Mouse (Mus musculus) spleen, adult 2 months (tissue): ENCODE results near the gene Nfe2l3. TPM values are rescaled to one million over a fixed set of nuclear protein-coding genes. Genes with fewer than 3 reads are reported as not detected.

Experiments used
- DNase-seq, 2 experiments: peaks; one replicate each; pipeline versions ENCODE4 v3.0.0 to v3.0.0-alpha.2; 2012 to 2021; ENCODE audit warnings: low spot score in 2 of 2, low read depth in 1 of 2
- H3K27ac ChIP-seq: fragments of 200-500 bp; 2 replicates; pipeline ENCODE4 v1.5.1; 2012; ENCODE audit warnings: low read length, inconsistent platforms; ENCODE audit not compliant: insufficient read depth
- H3K27me3 ChIP-seq: fragments of 200-500 bp; 2 replicates; pipeline ENCODE4 v1.6.1; 2012; ENCODE audit warnings: mild to moderate bottlenecking, moderate library complexity, low read length, inconsistent platforms; ENCODE audit not compliant: control insufficient read depth, insufficient read depth
- H3K36me3 ChIP-seq: fragments of 200-500 bp; 2 replicates; pipeline ENCODE4 v1.6.1; 2012; ENCODE audit warnings: mild to moderate bottlenecking, low read length, inconsistent platforms; ENCODE audit not compliant: control insufficient read depth, insufficient read depth
- H3K4me1 ChIP-seq: fragments of 200-500 bp; 2 replicates; pipeline ENCODE4 v1.6.1; 2011; ENCODE audit warnings: inconsistent platforms; ENCODE audit not compliant: control insufficient read depth, insufficient read depth, insufficient read length
- H3K4me3 ChIP-seq: fragments of 200-500 bp; 2 replicates; pipeline ENCODE4 v1.5.1; 2011; ENCODE audit warnings: mild to moderate bottlenecking, inconsistent platforms; ENCODE audit not compliant: insufficient read depth, insufficient read length; ENCODE audit errors: extremely low read depth
- CTCF ChIP-seq: fragments of 200-500 bp; IDR thresholded peaks from 2 replicates; pipeline ENCODE4 v1.5.1; 2011; ENCODE audit warnings: mild to moderate bottlenecking, inconsistent platforms; ENCODE audit not compliant: insufficient read depth, insufficient read length, insufficient replicate concordance; ENCODE audit errors: extremely low read depth
- POLR2A ChIP-seq: fragments of 200-500 bp; IDR thresholded peaks from 2 replicates; pipeline ENCODE4 v1.6.1; 2011; ENCODE audit warnings: low read depth, low read length, inconsistent platforms
- WGBS: fragments of 180-500 bp; shearing (Covaris S2); methylation state at CpG from one replicate; pipeline ENCODE4 v1.1.7; 2018; 5-methylcytosine and 5-hydroxymethylcytosine counted together
- polyA plus RNA-seq: library from polyadenylated mRNA; depleted of rRNA; stranded (reverse); fragments of >200 nt; gene quantifications from 2 replicates; pipeline ENCODE4 v1.2.3, GENCODE M21; 2012

Nfe2l3 gene
- polyA plus RNA-seq, 1 experiment = 0.16 TPM

DNA sequence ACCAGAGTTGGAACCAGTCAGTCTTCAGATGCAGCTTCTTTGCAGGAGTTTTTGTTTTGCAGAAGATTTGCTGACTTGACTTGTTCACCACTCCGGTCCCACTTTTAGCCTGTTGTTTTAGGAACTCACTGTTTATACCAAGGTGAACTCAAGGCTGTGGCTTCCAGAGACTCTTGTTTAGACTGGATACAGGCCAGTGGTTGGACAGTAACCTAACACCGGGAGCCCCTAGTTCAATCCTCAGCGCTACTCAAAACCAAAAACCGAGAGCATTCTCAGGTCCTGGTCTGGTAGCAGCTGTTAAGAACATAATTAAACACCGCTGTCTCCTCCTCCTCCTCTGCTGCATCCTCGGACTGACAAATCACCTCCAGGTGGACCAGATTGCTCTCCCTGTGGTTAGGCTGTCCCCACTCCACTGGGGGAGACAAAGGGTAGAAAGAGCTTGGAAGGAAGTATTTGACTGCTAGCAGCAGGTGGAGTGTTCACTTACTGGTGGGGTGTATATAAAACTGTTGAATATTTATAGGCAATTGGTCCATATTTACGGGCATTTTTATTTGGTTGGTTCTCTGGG is 20.5 kb downstream of the Nfe2l3 start:
- Histone ChIP-seq H3K4me3 (no peak overlapping the region), H3K4me1 (no peaks in the 10 kb centered on the region), H3K27me3 (no peaks in the 10 kb centered on the region), H3K27ac (no peak overlapping the region), H3K36me3 (0 out of 2 replicates have a peak, but pooled peaks cover 1% of the 10 kb centered on the region)
- DNase-seq = no peak
- no peak for TF ChIP-seq POLR2A
- TF ChIP-seq CTCF = no peak
- WGBS = 74% methylated on average over 7 of the region's 7 CpGs

DNA sequence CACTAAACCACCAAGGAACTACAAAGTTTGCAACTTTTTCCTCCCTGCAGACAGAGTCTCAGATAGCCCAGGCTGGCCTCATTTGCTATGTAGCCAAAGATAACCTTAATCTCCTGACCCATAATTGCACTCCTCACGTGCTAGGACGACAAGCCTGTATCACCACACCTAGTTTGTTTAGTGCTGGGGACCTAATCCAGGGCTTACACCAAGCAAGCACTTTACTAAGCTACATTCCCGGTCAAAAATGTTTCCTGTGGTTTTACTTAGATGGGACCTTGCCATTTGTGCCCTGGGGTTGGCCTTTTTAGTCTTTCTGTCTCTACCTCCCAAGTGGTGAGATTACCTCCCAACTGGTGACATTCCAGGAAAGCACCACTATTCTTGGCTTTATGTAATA is 22.5 kb downstream of the Nfe2l3 start:
- H3K27ac ChIP-seq = no peak overlapping the region
- 51% methylated on average over 3 of the region's 3 CpGs for WGBS
- no peak for DNase-seq
- peaks cover 14% of the 10 kb centered on the region for H3K36me3 ChIP-seq
- no peaks in the 10 kb centered on the region for H3K4me1 ChIP-seq
- TF ChIP-seq CTCF (no peak), POLR2A (no peak)
- no peak overlapping the region for H3K4me3 ChIP-seq
- H3K27me3 ChIP-seq = no peaks in the 10 kb centered on the region

GRCm38 (mm10) chr6:51456198-51456597 is 23.7 kb downstream of the Nfe2l3 start:
- 63% methylated on average over 1 of the region's 1 CpGs for WGBS
- peaks cover 20% of the 10 kb centered on the region for H3K36me3 ChIP-seq

GRCm38 (mm10) chr6:51457283-51457682 is 24.8 kb downstream of the Nfe2l3 start:
- peaks cover 29% of the 10 kb centered on the region for H3K36me3 ChIP-seq
- no peak overlapping the region for H3K27ac ChIP-seq
- no peak for TF ChIP-seq CTCF
- no peak for TF ChIP-seq POLR2A
- H3K27me3 ChIP-seq = no peaks in the 10 kb centered on the region
- no peak for DNase-seq
- H3K4me3 ChIP-seq = no peak overlapping the region; the same call in 1 of the 2 replicates
- H3K4me1 ChIP-seq = no peaks in the 10 kb centered on the region
- 66% methylated on average over 3 of the region's 3 CpGs for WGBS

More at GRCm38 (mm10) chr6:51456198-51456597, 23.7 kb downstream of the Nfe2l3 start:
- H3K4me1 ChIP-seq = no peaks in the 10 kb centered on the region
- H3K27me3 ChIP-seq = no peaks in the 10 kb centered on the region
- no peak for DNase-seq
- no peak overlapping the region for H3K27ac ChIP-seq
- no peak overlapping the region for H3K4me3 ChIP-seq
- TF ChIP-seq POLR2A (no peak), CTCF (no peak)

DNA sequence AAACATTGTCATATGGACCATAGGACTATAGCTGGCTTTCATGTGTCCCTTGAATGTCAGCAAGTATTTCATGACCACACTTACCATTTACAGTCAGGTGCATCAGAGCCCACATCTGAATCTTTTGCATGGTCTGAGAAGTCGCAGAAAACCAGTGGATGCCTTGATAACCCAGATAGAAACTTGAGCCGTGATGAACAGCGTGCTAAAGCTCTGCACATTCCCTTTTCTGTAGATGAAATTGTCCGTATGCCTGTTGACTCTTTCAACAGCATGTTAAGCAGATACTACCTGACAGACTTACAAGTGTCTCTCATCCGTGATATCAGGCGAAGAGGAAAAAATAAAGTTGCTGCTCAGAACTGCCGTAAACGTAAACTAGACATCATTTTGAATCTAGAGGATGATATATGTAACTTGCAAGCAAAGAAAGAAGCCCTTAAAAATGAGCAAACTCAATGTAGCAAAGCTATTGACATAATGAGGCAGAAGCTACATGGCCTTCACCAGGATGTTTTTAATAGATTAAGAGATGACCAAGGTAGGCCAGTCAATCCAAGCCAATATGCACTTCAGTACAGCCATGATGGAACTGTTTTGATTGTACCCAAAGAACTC is 25.4 kb downstream of the Nfe2l3 start:
- no peak overlapping the region for H3K4me3 ChIP-seq
- H3K4me1 ChIP-seq = no peaks in the 10 kb centered on the region
- no peak overlapping the region for H3K27ac ChIP-seq
- peaks cover 29% of the 10 kb centered on the region for H3K36me3 ChIP-seq
- TF ChIP-seq POLR2A (no peak), CTCF (no peak)
- no peak for DNase-seq
- no peaks in the 10 kb centered on the region for H3K27me3 ChIP-seq
- WGBS = 88% methylated on average over 8 of the region's 8 CpGs

DNA sequence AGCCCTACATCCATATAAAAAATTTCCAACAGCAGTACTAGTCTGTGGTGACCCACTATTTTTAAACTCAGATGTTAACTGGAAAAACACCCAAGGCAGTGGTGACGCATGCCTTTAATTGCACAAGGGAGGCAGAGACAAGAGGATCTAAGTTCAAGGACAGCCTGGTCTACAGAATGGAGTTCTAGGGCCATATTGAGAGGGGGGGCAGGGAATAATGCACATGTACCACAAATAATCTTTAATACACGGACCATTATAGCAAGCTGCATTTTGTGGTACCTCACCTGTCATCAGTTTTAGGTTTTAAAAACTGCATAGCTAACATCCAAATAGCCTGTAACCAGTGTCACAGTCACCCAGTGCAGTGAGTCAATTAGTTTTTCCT is 26.4 kb downstream of the Nfe2l3 start:
- Histone ChIP-seq H3K36me3 (peaks cover 38% of the 10 kb centered on the region), H3K27ac (no peak overlapping the region), H3K4me1 (no peaks in the 10 kb centered on the region), H3K4me3 (no peak overlapping the region), H3K27me3 (no peaks in the 10 kb centered on the region)
- WGBS = 75% methylated on average over 2 of the region's 2 CpGs
- TF ChIP-seq CTCF (no peak), POLR2A (no peak)
- DNase-seq = no peak

DNA sequence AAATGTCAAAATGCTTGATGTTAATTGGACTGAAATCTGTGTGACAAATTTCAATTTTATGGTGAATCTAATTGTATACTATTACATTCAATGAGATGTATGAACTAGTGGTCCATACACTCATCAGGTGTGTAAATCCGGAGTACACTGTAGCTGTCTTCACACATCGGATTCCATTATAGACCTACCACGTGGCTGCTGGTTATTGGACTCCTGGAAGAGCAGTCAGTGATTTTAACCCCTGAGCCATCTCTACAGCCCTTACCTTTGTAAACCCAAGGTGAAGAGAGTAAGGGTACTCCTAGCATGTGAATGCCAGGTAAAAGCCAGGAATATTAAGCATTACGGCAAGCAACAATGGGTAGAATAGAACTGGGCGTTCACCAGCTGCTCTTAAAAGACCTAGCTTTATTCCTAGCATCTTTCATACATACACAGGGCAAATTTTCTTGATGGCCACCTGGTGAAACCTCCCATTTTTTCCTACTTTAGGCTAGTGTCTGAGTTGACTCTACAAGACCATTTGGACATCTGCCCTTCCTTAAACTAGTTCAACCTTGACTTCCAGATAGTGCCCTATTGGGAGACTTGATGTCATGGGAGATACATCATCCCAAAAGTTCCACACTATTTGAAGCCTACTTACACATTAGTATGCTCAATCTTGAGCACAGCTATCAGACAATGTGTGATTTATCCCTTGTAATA is 27.0 kb downstream of the Nfe2l3 start:
- TF ChIP-seq CTCF = no peak
- no peak for TF ChIP-seq POLR2A
- no peak overlapping the region for H3K27ac ChIP-seq
- no peak for DNase-seq

More for the DNA sequence above, 27.0 kb downstream of the Nfe2l3 start:
- 87% methylated on average over 5 of the region's 5 CpGs for WGBS
- H3K4me1 ChIP-seq = no peaks in the 10 kb centered on the region
- H3K27me3 ChIP-seq = no peaks in the 10 kb centered on the region
- no peak overlapping the region for H3K4me3 ChIP-seq
- H3K36me3 ChIP-seq = peaks cover 41% of the 10 kb centered on the region
